Mouse (Mus musculus) megakaryocyte, embryonic 14.5 days (primary cell): ENCODE data around the gene Tac4. TPM values are rescaled to one million over a fixed set of nuclear protein-coding genes. Genes with fewer than 3 reads are reported as not detected.

ENCODE experiments used
- H3K27me3 ChIP-seq: replicated peaks from 2 replicates; pipeline ENCODE3; 2012; ENCODE audit warnings: inconsistent platforms
- H3K36me3 ChIP-seq: replicated peaks from 2 replicates; pipeline ENCODE3; 2012; ENCODE audit warnings: low read length, inconsistent platforms, mixed read lengths
- H3K4me1 ChIP-seq: 2 replicates; pipeline ENCODE4 v1.6.1; 2012; ENCODE audit warnings: inconsistent platforms
- H3K4me3 ChIP-seq: replicated peaks from 2 replicates; pipeline ENCODE3; 2012; ENCODE audit warnings: moderate library complexity, mild to moderate bottlenecking, inconsistent platforms
- H3K9me3 ChIP-seq: 2 replicates; pipeline ENCODE4 v1.6.1; 2012; ENCODE audit warnings: inconsistent platforms
- FLI1 ChIP-seq: IDR thresholded peaks from 2 replicates; pipeline ENCODE4 v1.6.1; 2012; ENCODE audit warnings: low read length, inconsistent platforms, mixed read lengths
- GATA1 ChIP-seq: IDR thresholded peaks from 3 replicates; pipeline ENCODE4 v1.6.1; 2012; ENCODE audit warnings: mixed read lengths, low read length, inconsistent platforms, borderline replicate concordance
- polyA plus RNA-seq: library from polyadenylated mRNA; stranded (reverse); fragments of >175 nt; gene quantifications from 2 replicates; pipeline ENCODE4 v1.2.3, GENCODE M21; 2012; ENCODE audit warnings: low replicate concordance; ENCODE audit not compliant: insufficient read depth

Gene Tac4
- polyA plus RNA-seq, 1 experiment = 1.3 TPM

DNA sequence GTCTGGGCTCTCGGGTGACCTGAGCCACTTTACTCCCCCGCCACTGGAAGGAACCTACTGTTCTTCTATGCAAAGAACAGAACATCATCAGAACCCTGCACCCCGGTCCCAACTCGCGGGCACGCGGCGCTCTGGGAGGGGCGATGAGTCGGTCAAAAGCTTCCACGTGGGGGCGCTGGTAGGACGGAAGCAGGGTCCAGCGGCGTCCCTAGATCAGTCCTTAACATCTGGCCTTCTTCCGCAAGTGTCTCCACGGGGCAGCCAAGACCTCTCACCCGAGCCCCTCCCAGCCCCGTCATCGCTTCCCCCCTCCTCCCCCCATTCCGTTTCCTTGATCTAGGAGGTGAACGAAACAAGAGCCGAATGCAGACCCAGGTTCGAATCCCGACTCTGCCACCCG, 2.8 kb upstream of the Tac4 start:
- Histone ChIP-seq H3K9me3 (no peaks in the 10 kb centered on the region), H3K4me3 (peak overlapping the region; percentile 96), H3K27me3 (peaks cover 28% of the 10 kb centered on the region), H3K36me3 (no peaks in the 10 kb centered on the region), H3K4me1 (peaks cover 76% of the 10 kb centered on the region)
- TF ChIP-seq FLI1 = no peak
- TF ChIP-seq GATA1 = no peak

DNA sequence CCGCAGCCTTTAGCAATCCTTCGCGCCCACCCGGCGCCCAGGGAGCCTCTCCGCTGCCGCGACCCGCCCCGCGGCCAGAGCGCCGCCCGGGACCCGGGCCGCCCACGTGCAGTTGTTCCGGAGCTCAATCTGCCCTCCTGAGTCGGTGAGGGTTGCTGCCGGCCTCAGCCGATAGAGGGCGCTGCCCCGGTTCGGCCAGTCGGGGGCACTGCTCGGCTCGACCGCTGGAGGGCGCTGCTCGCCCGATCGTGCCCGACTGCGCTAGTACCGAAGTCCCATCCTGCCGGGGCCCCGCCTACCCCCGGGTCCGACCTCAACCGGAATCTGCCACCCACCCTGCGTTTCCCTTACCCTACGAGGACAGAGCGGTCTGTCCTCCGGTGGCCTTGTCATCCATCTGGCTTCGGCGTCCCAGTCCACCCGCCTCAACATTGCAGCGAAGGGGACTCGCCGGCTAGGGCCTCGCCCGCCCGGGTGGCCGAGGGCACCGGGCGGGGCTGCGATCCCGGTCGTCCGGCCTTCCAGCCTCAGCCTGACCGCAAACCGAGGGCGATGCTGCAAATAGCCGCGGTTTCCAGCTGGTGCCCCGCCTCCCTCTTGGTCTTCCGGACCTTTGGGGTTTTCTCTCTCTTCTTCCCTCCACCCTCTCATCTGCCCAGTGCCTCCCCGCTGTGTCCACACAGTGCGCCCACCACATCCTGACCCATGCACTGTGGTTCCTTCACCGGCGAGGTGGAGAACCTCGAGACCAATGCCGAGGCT, 2.1 kb upstream of the Tac4 start:
- Histone ChIP-seq H3K4me1 (peaks cover 78% of the 10 kb centered on the region), H3K9me3 (no peaks in the 10 kb centered on the region), H3K36me3 (peaks cover 6% of the 10 kb centered on the region), H3K4me3 (peak overlapping the region; percentile 96), H3K27me3 (peaks cover 22% of the 10 kb centered on the region)
- TF ChIP-seq GATA1 (no peak), FLI1 (no peak)

DNA sequence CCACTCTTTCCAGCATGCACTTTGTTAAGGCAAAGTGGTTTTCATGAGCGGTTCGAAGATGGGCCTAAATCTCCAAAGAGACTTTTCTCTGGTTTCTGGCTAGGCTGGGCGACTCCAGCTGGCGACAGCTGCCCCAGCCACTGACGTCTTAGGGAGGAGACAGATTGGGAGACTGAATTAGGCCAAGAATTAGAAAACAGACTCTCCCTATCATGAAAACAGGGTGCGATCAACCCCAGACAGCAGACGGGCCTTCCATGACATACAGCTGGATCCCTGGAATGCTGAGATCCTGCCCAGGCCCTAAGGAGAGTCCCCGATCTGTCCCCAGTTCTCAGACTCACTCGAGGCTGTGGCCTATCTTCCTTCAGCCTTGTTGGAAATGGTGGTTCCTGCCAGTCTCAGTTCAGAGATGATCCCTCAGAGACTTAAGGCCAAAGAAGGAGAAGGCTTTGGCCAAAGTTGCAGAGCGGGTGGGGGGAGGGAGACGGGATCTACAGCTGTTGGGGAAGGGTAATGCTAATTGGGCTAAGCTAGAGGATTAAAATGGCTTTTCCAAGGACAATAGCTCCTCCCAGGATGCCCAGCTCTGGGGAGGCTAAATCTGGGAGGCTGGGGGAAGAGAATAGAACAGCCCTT, 2.6 kb downstream of the Tac4 start:
- Histone ChIP-seq H3K36me3 (peaks cover 51% of the 10 kb centered on the region), H3K9me3 (no peaks in the 10 kb centered on the region), H3K4me3 (no peak overlapping the region), H3K27me3 (no peaks in the 10 kb centered on the region), H3K4me1 (peaks cover 93% of the 10 kb centered on the region)
- TF ChIP-seq GATA1 (no peak), FLI1 (no peak)

DNA sequence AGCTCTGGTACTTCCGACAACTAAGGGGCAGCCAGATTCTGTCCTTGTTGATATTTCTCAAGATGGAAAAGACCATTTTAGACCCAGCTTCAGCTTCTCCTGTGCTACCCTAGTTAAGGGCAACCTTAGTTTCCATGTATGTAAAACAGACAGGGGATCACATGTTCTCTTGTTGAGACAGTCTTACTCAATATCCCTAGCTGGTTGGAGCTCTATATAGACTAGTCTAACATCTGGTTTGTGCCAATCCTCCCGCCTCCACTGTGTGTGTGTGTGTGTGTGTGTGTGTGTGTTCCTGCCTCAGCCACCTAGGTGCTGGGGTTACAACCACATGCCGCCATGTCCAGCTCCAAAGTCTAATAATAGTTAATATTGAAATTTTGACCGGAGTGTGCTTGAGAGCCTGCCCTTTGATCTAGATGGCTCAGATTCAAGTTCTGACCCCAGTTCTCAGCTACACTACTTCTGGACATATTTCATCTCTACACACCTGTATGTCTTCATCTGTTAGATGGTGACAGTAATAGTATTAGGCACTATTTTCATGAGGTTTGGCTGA, 3.2 kb downstream of the Tac4 start:
- Histone ChIP-seq H3K4me3 (no peak overlapping the region), H3K4me1 (peaks cover 92% of the 10 kb centered on the region), H3K27me3 (no peaks in the 10 kb centered on the region), H3K9me3 (no peaks in the 10 kb centered on the region), H3K36me3 (peaks cover 57% of the 10 kb centered on the region)
- no peak for TF ChIP-seq GATA1
- TF ChIP-seq FLI1 = no peak

DNA sequence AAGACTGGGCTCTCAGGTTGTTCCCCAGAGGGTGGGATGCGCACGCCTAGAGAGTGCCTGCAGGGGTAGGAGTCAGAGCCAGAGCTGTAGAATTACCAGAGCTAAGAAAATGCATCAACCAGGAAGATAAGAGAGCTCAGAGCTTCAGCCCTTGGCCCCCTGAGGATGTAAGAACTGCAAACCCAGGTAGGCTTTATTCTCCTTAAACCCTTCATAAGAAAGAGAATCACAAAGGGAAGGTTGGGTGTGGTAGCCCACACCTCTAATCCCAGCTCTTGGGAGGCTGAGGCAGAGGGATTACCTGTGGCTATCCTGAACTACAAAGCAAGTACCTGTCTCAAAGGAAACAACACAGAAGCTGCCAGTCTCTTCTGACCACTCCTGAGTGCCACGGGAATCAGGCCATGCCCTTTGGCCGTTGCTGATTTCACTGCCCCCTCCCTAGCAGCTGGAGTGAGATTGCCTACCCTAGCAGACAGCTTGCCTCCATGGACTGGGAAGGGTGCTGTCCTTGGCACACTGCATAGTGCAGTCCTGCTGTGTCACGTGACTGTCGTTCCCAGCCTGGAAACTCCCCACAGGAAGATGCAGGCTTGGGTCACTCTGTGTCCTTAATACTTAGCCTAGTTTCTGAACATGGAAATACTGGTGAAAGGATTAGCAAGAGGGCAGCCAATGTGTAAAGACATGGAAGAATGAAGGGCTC, 5.4 kb downstream of the Tac4 start:
- Histone ChIP-seq H3K4me1 (peaks cover 85% of the 10 kb centered on the region), H3K27me3 (no peaks in the 10 kb centered on the region), H3K4me3 (no peak overlapping the region), H3K9me3 (no peaks in the 10 kb centered on the region), H3K36me3 (peaks cover 78% of the 10 kb centered on the region)
- TF ChIP-seq FLI1 = no peak
- TF ChIP-seq GATA1 = no peak

DNA sequence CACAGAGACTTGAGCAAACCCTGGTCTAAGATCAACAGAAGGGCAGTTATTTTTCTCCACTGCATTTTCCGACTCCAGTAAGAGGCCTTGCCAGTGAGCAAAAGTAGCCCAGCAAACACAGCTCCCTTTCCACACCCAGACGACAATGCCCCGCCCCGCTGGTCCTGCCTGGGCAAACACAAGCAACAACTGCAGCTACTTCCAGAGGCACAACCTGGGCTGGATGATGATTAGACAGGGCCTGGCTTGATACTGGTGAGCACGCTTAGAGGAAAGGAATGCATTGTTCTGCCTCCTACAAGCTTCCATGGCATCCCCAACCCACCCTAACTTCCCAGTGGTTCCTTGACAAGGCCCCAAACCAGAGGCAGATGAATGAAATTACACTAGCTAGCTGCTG, 12.3 kb downstream of the Tac4 start:
- Histone ChIP-seq H3K9me3 (no peaks in the 10 kb centered on the region), H3K27me3 (no peaks in the 10 kb centered on the region), H3K36me3 (peaks cover 100% of the 10 kb centered on the region), H3K4me1 (peaks cover 86% of the 10 kb centered on the region), H3K4me3 (peak overlapping the region; percentile 66)
- no peak for TF ChIP-seq GATA1
- TF ChIP-seq FLI1 = no peak

DNA sequence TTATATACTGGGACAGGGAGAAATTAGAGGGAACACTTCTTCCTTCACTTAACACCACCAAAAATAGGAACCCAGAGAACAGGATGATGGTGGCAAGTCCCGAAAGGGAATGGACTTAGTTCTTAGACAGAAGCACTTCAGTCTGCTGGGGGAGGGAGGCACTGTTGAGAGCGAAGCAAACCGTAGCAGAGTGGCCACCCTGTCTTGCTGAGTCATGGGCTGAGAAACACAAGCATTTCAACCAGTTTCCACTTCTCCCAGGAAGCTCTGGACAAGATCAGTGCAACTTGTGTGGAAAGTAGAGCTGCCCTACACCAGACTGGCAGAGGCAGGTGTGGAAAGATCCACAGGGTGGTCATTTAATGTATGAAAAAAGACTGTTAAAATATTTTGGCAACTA, 13.3 kb downstream of the Tac4 start:
- H3K27me3 ChIP-seq = no peaks in the 10 kb centered on the region
- no peak for TF ChIP-seq GATA1
- TF ChIP-seq FLI1 = no peak
- peaks cover 94% of the 10 kb centered on the region for H3K4me1 ChIP-seq
- peak overlapping the region; percentile 66 for H3K4me3 ChIP-seq
- peaks cover 100% of the 10 kb centered on the region for H3K36me3 ChIP-seq
- H3K9me3 ChIP-seq = no peaks in the 10 kb centered on the region

DNA sequence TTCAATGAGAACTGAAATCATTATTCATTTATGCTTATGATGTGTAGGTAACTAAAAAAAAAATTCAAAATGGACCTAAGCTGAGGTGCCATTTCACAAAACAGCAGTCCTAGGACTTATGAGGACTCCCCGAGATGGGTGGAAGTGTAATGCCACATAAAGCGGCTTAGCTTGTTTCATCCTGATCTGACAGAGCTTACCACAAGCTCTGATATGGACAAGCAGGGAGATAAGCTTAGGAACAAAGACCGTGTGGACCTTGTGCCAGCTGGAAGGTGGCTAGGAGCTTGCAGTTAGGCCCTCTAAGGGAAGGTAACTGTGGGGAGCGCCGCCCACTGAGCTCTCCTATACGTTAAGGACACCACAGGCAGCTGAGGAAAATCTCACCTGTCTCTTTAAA, 14.7 kb downstream of the Tac4 start:
- H3K9me3 ChIP-seq = no peaks in the 10 kb centered on the region
- peaks cover 95% of the 10 kb centered on the region for H3K4me1 ChIP-seq
- H3K27me3 ChIP-seq = no peaks in the 10 kb centered on the region
- no peak overlapping the region for H3K4me3 ChIP-seq
- peaks cover 100% of the 10 kb centered on the region for H3K36me3 ChIP-seq
- TF ChIP-seq GATA1 (no peak), FLI1 (no peak)

DNA sequence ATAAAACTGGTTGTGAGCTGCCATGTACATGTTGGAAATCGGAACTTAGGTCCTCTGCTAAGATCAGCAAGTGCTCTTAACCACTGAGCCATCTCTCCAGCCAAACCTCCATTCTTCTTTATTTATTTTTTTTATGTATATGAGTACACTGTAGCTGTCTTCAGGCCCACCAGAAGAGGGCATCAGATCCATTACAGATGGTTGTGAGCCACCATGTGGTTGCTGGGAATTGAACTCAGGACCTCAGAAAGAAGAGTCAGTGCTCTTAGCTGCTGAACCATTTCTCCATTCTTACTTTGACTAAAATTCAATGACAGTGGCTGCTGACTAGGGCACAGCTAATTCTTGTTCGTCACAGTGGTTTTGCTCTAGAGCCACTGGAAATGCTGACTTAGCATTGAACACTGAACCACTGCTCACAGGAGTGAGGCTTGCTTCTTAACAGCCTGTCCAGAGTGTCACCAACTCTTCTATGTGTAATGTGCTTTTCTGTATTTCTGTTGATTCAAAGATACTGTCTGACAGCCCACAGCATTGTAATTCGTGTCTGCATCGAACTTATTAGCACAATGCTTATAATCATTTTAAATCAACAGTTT, 17.8 kb downstream of the Tac4 start:
- Histone ChIP-seq H3K9me3 (no peaks in the 10 kb centered on the region), H3K36me3 (peaks cover 100% of the 10 kb centered on the region), H3K4me1 (peaks cover 81% of the 10 kb centered on the region), H3K27me3 (no peaks in the 10 kb centered on the region), H3K4me3 (no peak overlapping the region)
- TF ChIP-seq GATA1 (no peak), FLI1 (no peak)
